Mouse (Mus musculus) midbrain, embryonic 14.5 days (tissue): Measurements from ENCODE around the gene Stpg3. TPM values are rescaled to one million over a fixed set of nuclear protein-coding genes. Genes with fewer than 3 reads are reported as not detected.
"Not testable (repeated sequence)": the region's sequence is repeated elsewhere in the genome, so short reads cannot be mapped to it uniquely, and the experiment has no call there.

Experiments used
- ATAC-seq: fragments of 200-750 bp; cut with Nextera tagmentation; 2 replicates; pipeline ENCODE4 v1.8.0; 2017; ENCODE audit warnings: moderate number of reproducible peaks, moderate library complexity; ENCODE audit not compliant: low FRiP score, low TSS enrichment
- DNase-seq: peaks from one replicate; pipeline ENCODE4 v3.0.0-alpha.2; 2015
- H3K27ac ChIP-seq: fragments of 300-500 bp; sonication (generic); replicated peaks from 2 replicates; pipeline ENCODE4 v1.5.1; 2014; ENCODE audit warnings: mild to moderate bottlenecking, low read depth, low read length, moderate library complexity
- H3K27me3 ChIP-seq: fragments of 300-500 bp; sonication (generic); 2 replicates; pipeline ENCODE4 v1.6.1; 2014; ENCODE audit warnings: low read length, control low read depth, mixed read lengths; ENCODE audit not compliant: control insufficient read depth, insufficient read depth
- H3K36me3 ChIP-seq: fragments of 300-500 bp; sonication (generic); 2 replicates; pipeline ENCODE4 v1.6.1; 2014; ENCODE audit warnings: low read length, control low read depth; ENCODE audit not compliant: control insufficient read depth, insufficient read depth
- H3K4me1 ChIP-seq: fragments of 300-500 bp; sonication (generic); 2 replicates; pipeline ENCODE4 v1.6.1; 2014; ENCODE audit warnings: mild to moderate bottlenecking, antibody characterized with exemption, low read length, control low read depth; ENCODE audit not compliant: control insufficient read depth, insufficient read depth
- H3K4me2 ChIP-seq: fragments of 300-500 bp; sonication (generic); 2 replicates; pipeline ENCODE4 v1.6.1; 2014; ENCODE audit warnings: mild to moderate bottlenecking, low read length, moderate library complexity
- H3K4me3 ChIP-seq: fragments of 300-500 bp; sonication (generic); replicated peaks from 2 replicates; pipeline ENCODE4 v1.5.1; 2014; ENCODE audit warnings: low read depth, low read length
- H3K9ac ChIP-seq: fragments of 300-500 bp; sonication (generic); replicated peaks from 2 replicates; pipeline ENCODE4 v1.6.1; 2014; ENCODE audit warnings: mild to moderate bottlenecking, low read length, moderate library complexity
- H3K9me3 ChIP-seq: fragments of 300-500 bp; sonication (generic); 2 replicates; pipeline ENCODE4 v1.6.1; 2016; ENCODE audit warnings: low read length, control low read depth, mixed read lengths; ENCODE audit not compliant: control insufficient read depth
- WGBS: fragments of 180-500 bp; shearing (Covaris S2); extraction: QIAGEN DNeasy Blood & Tissue Kit; methylation state at CpG from one replicate; pipeline ENCODE4 v1.1.7; 2014; 5-methylcytosine and 5-hydroxymethylcytosine counted together
- polyA plus RNA-seq: library from polyadenylated mRNA; unstranded; fragments of >200 nt; fragmentation: Nextera tagmentation; extraction: Ambion mirVana; gene quantifications from 2 replicates; pipeline ENCODE4 v1.2.1, GENCODE M21; 2014

Gene Stpg3
- polyA plus RNA-seq = 0.16 TPM in 1 of 2 replicates, not detected in the other

DNA sequence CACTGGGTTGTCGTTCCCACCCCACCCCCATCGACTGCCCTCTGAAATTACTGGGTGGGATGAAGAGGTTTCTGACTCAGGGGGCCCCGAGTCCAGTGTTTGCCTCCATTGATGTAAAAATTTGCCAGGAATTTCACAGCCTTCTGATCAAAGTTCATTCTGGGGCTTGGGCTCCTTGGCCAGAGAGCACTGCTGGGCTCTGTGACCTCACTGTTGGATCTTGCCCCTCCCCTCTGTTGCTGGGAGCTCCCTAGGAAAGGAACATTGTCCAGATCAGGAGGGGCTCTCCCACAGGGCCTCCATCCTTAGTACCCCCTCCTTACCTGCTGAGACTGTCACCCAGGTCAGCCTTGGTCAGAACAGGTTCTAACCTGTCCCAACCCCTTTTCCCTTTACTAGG is at the start of gene Stpg3:
Gene Stpg3 (minus strand): TSS at position 194 of the 400 bp plus-strand sequence.
- no peak for DNase-seq
- no peak for ATAC-seq
- no peak within 1 kb of the TSS for H3K4me2 ChIP-seq
- peaks cover 10% of the 10 kb centered on the region for H3K4me1 ChIP-seq
- no peak within 1 kb of the TSS for H3K4me3 ChIP-seq
- H3K27me3 ChIP-seq = no peaks in the 10 kb centered on the region
- H3K36me3 ChIP-seq = no peaks in the 10 kb centered on the region
- no peaks in the 10 kb centered on the region for H3K9me3 ChIP-seq
- H3K27ac ChIP-seq = no peak within 1 kb of the TSS
- no peak within 1 kb of the TSS for H3K9ac ChIP-seq
- 52% methylated on average over 3 of the region's 3 CpGs for WGBS

DNA sequence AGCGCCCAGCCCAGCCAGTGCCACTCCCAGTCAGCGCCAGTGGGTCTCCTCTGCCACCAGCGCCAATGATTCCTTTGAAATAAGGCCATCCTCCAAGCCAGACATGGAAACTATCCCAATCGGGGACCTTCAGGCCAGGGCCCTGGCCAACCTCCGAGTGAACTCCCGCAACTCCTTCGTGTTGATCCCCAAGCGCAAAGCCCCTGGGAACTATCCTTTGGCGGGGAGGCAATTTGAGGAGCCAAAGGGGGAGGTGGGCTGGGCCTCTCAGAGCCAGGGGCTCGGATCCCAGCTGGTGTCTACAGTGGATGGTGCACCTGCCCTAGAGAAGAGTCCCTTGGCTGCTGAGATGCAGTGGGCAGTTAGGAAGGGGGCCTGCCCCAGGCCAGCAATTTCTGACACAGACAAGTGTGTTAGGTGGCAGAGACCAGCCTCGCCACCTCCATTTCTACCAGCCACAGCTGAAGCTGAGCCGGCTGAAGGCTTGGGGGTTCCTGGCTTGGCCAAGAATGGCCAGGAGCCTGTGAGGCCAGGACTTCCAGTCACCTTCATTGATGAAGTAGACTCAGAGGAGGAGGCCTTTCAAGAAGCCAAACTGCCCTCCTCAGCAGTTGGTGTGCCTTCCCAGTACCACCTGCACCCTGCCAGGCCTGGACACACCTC is 49.3 kb upstream of the Stpg3 start:
- WGBS = 18% methylated on average over 12 of the region's 12 CpGs
- Histone ChIP-seq H3K4me2 (peak overlapping the region; percentile 100), H3K9ac (peak overlapping the region; percentile 68), H3K36me3 (peaks cover 7% of the 10 kb centered on the region), H3K4me3 (peak overlapping the region; percentile 80), H3K4me1 (peaks cover 47% of the 10 kb centered on the region), H3K27me3 (peaks cover 9% of the 10 kb centered on the region), H3K27ac (no peak overlapping the region), H3K9me3 (no peaks in the 10 kb centered on the region)
- DNase-seq = no peak
- ATAC-seq = no peak

DNA sequence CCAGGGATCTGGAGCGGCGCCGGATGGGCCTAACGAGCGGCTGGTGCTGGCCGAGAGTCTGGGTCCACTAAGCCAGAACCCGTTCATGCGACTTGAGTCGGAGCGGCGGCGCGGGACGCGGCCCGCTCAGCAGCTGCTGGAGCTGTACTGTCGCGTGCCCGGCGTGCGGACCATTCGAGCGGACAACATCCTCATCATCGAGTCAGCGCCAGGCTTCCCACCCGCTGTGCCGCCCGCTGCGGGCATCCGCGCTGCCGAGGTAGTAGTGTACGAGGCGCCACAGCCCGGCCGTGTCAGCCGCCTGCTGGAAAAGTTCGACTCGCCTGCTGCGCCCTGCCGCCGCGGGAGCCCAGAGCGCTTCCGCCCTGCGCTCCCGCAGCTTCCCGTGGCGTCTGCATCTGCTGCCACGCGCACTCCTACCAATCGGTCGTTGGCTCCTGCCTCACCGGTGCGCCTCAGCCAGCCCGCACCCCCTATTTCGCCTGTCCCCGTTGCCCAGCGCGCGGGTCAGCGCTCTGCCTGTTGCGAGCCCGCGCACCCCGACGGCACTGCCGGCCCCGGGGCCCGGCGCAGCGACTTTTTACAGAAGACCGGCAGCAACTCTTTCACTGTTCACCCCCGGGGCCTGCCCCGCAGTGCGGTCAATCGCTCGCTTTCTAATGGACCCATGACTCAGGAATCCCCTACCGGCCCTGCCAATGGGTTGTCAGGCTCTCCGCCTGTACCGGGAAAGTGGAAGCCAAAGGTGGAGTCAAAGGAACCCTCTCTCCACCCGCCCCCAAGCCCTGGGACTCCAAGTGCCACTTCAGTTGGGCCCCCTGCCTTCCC is 48.6 kb upstream of the Stpg3 start:
- H3K9ac ChIP-seq = peak overlapping the region; percentile 68
- H3K27me3 ChIP-seq = peaks cover 9% of the 10 kb centered on the region
- peak; percentile 21 for ATAC-seq
- H3K27ac ChIP-seq = peak overlapping the region; percentile 74
- peak overlapping the region; percentile 80 for H3K4me3 ChIP-seq
- peaks cover 47% of the 10 kb centered on the region for H3K4me1 ChIP-seq
- DNase-seq = peak; percentile 71
- peak overlapping the region; percentile 100 for H3K4me2 ChIP-seq
- H3K9me3 ChIP-seq = no peaks in the 10 kb centered on the region
- no peaks in the 10 kb centered on the region for H3K36me3 ChIP-seq
- under 1% methylated on average over 82 of the region's 82 CpGs for WGBS

DNA sequence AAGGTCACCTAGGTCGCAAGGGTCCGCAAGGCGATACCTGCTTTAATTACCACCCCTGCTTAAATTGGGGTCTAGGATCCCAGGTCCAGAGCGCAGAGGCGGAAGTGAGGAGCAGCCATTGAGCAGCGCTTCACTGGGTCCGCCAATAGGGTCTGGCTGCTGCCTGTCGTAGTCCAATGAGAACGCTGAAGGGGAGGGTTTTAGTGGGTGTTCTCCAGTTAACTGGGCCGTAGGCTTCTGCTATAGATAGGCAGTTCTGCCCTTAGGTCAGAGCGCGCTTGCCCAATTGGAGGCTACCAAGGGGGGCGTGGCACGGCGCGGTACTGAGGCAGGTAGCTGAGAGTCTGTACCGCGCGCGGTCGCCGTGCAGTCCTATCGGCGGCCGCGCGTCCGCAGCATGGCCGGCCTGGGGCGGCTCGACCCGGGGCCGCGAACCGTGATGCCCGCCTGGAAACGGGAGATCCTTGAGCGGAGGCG is 47.9 kb upstream of the Stpg3 start, which contains the start of gene Tprn:
Gene Tprn (plus strand): TSS at position 328 of the 477 bp plus-strand sequence.
- Histone ChIP-seq H3K36me3 (no peaks in the 10 kb centered on the region), H3K4me3 (peak within 1 kb of the TSS; percentile 80), H3K27me3 (peaks cover 9% of the 10 kb centered on the region), H3K27ac (peak within 1 kb of the TSS; percentile 74), H3K9me3 (no peaks in the 10 kb centered on the region), H3K4me1 (peaks cover 43% of the 10 kb centered on the region), H3K4me2 (peak within 1 kb of the TSS; percentile 100), H3K9ac (peak within 1 kb of the TSS; percentile 68)
- peak; percentile 97 for DNase-seq
- under 1% methylated on average over 39 of the region's 39 CpGs for WGBS
- ATAC-seq = peak; percentile 97

DNA sequence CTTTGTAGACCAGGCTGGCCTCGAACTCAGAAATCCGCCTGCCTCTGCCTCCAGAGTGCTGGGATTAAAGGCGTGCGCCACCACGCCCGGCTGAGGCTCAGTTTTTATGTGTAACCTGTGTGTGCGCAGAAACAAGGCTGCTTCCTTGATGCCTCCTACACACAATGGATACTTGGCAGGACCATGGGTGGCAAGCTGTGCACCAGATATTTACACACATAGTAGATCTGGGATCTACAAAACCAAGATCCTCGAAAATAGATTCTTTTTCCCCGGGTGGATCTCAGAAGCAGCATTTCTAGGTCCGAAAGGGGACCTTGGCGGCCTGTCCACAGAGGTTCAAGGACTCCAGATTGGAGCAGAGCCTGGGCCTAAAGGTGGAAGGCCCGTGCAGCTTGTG is 47.4 kb upstream of the Stpg3 start:
- Histone ChIP-seq H3K27me3 (peaks cover 9% of the 10 kb centered on the region), H3K4me1 (peaks cover 38% of the 10 kb centered on the region), H3K36me3 (no peaks in the 10 kb centered on the region), H3K9ac (peak overlapping the region; percentile 54; the same call in 1 of the 2 replicates), H3K4me3 (peak overlapping the region; percentile 80), H3K27ac (peak overlapping the region; percentile 62), H3K9me3 (no peaks in the 10 kb centered on the region), H3K4me2 (peak overlapping the region; percentile 100)
- no peak for DNase-seq
- WGBS = 46% methylated on average over 11 of the region's 12 CpGs
- ATAC-seq = no peak

DNA sequence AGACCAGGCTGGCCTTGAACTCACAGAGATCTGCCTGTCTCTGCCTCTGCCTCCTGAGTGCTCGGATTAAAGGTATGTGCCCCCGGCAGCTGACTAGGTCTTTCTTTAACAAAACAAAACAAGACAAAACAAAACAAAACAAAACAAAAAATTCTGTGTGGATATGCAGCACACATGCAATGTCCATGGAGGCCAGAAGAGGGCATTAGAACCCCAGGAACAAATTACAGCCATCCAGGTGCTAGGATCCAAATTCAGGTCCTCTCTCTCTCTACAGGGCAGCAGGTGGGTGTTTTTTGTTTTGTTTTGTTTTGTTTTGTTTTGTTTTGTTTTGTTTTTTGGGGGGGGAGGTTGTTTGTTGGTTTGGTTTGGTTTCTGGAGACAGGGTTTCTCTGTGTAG is 44.5 kb upstream of the Stpg3 start:
- DNase-seq (no peak), ATAC-seq (no peak)
- 55% methylated on average over 2 of the region's 2 CpGs for WGBS
- Histone ChIP-seq H3K36me3 (no peaks in the 10 kb centered on the region), H3K9me3 (no peaks in the 10 kb centered on the region), H3K27me3 (peaks cover 3% of the 10 kb centered on the region), H3K27ac (no peak overlapping the region), H3K4me3 (no peak overlapping the region), H3K4me2 (no peak overlapping the region), H3K9ac (no peak overlapping the region), H3K4me1 (peaks cover 22% of the 10 kb centered on the region)

DNA sequence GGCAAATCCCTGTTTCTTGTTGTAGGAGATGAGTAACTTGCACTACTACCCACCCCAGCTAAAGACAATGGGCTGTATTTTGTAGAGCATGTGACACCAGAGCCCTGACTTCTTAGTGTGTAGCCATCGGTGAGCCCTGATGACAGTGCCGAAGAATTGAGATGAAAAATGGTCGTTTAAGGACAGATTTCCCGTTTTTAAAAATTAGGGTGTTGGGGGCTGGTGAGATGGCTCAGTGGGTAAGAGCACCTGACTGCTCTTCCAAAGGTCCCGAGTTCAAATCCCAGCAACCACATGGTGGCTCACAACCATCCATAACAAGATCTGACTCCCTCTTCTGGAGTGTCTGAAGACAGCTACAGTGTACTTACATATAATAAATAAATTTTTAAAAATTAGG is 42.8 kb upstream of the Stpg3 start:
- not testable (repeated sequence) for ATAC-seq, H3K4me3 ChIP-seq, H3K9ac ChIP-seq, DNase-seq, H3K36me3 ChIP-seq, H3K27me3 ChIP-seq, H3K9me3 ChIP-seq, H3K27ac ChIP-seq, H3K4me2 ChIP-seq
- 92% methylated on average over 5 of the region's 5 CpGs for WGBS
- peaks cover 13% of the 10 kb centered on the region for H3K4me1 ChIP-seq

DNA sequence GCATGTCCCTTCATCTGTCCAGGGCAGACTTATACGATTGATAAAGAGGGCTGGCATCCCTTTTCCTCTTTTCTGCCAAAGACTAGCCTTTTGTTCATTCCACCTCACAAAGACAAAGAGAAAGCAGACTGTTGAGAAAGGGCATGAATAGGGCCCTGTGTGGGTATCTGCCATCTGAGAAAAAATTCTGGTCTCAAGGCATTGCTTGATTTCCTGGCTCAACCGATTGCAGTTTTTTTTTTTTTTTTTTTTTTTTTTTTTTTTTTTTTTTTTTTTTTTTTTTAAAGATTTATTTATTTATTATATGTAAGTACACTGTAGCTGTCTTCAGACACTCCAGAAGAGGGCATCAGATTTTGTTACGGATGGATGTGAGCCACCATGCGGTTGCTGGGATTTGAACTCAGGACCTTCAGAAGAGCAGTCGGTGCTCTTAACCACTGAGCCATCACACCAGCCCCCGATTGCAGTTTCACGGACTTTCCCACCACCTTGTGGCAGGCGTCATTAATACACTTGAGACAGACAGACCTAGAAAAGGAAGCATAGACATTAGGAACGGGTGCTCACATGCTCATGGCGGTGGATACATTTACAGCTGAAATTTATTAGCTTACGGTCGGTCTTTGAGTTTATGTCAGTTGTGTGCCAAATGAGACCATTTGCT is 42.1 kb upstream of the Stpg3 start:
- not testable (repeated sequence) for H3K27me3 ChIP-seq, DNase-seq, H3K9me3 ChIP-seq, H3K27ac ChIP-seq, H3K36me3 ChIP-seq, ATAC-seq
- WGBS = 68% methylated on average over 10 of the region's 12 CpGs
- H3K4me2 ChIP-seq = peak overlapping the region; percentile 98
- peaks cover 13% of the 10 kb centered on the region for H3K4me1 ChIP-seq
- peak overlapping the region; percentile 84; the same call in 1 of the 2 replicates for H3K9ac ChIP-seq
- H3K4me3 ChIP-seq = peak overlapping the region; percentile 92
